Mouse (Mus musculus): Measurements from ENCODE around the gene Gba. TPM values are rescaled to one million over a fixed set of nuclear protein-coding genes. Genes with fewer than 3 reads are reported as not detected.

The Gba gene
- polyA plus RNA-seq, 1 experiment from 2014 or later: 47.9 TPM

DNA sequence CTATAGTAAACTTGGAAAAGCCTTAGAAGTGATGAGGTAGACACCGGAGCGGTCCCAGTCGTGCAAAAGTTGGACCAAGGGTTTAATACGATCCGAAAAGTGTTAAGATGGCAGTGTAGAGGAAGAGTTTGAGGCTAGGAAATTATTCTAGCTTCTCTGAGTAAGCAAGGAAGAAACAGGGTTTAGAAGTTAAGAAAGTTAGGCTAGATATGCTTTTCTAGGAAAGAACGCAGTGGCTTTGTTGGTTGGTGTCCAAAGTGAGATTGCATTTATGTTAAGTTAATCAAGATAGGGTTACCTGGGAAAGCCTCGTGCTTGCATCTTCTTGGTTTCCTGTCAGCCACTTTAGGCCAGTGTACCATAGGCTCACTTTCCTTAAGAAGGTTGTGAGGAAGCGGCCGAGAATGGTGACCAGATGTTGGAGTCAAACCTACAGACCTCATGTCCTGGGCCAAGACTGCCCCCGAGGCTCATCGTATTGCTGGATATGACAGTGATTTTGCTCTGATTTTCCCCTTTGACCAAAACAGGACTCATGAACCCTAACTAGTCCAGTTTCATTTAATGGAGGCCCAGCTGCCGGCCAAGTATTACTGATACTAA lies 37.4 kb upstream of the Gba start:
- H3K4me1 ChIP-seq: peaks cover 28% of the 10 kb centered on the region
- H3K36me3 ChIP-seq: peaks cover 34% of the 10 kb centered on the region
- 26% methylated on average over 12 of the region's 12 CpGs for WGBS
- peak overlapping the region; percentile 97 for H3K27ac ChIP-seq (replicated peaks)
- no peaks in the 10 kb centered on the region for H3K9me3 ChIP-seq (replicated peaks)
- peak overlapping the region; percentile 95 for H3K9ac ChIP-seq (replicated peaks)
- no peak for ATAC-seq (ENCODE audit: low FRiP score)
- no peaks in the 10 kb centered on the region for H3K27me3 ChIP-seq (replicated peaks)
- H3K4me3 ChIP-seq (replicated peaks): peak overlapping the region; percentile 94
- H3K4me2 ChIP-seq: peak overlapping the region; percentile 73

DNA sequence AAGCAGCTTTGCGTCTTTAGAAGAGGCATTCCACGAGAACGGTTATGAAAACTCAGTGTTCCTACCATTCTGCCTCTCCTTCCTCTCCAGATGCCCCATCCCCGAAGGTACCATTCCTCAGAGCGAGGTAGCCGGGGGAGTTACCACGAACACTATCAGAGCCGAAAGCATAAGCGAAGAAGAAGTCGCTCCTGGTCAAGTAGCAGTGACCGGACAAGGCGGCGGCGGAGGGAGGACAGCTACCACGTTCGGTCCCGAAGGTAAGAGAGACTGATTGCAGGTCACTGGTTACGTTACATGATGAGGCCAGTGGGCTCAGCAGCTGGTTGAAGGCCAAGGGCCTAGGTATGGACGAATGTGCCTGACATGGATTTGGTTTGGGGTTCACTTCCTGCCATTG lies 35.8 kb upstream of the Gba start:
- Histone ChIP-seq H3K27me3 (replicated peaks) (no peaks in the 10 kb centered on the region), H3K36me3 (peaks cover 48% of the 10 kb centered on the region), H3K4me1 (peaks cover 26% of the 10 kb centered on the region), H3K4me2 (no peak overlapping the region), H3K4me3 (replicated peaks) (no peak overlapping the region), H3K9me3 (replicated peaks) (no peaks in the 10 kb centered on the region), H3K27ac (replicated peaks) (no peak overlapping the region), H3K9ac (replicated peaks) (no peak overlapping the region)
- no peak for ATAC-seq (ENCODE audit: low FRiP score)
- WGBS: 94% methylated on average over 19 of the region's 19 CpGs

DNA sequence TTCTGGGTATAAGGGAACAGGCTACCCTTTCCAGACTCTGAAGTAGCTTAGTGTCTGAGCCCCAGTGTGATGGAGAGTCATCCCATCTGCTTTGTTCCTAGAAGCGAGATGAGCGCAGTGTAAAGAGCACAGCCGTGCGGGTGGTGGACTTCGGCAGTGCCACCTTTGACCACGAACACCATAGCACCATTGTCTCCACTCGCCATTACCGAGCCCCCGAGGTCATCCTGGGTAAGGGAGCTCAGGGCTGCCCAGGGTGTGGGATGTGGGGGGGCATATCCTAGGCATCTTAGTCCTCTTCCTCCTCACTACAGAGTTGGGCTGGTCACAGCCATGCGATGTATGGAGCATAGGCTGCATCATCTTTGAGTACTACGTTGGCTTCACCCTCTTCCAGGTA lies 27.9 kb upstream of the Gba start:
- no peaks in the 10 kb centered on the region for H3K27me3 ChIP-seq (replicated peaks)
- H3K36me3 ChIP-seq: peaks cover 76% of the 10 kb centered on the region
- 91% methylated on average over 11 of the region's 11 CpGs for WGBS
- no peak overlapping the region for H3K4me2 ChIP-seq
- H3K27ac ChIP-seq (replicated peaks): no peak overlapping the region
- peaks cover 20% of the 10 kb centered on the region for H3K4me1 ChIP-seq
- no peak overlapping the region for H3K9ac ChIP-seq (replicated peaks)
- H3K9me3 ChIP-seq (replicated peaks): no peaks in the 10 kb centered on the region
- H3K4me3 ChIP-seq (replicated peaks): no peak overlapping the region
- no peak for ATAC-seq (ENCODE audit: low FRiP score)

DNA sequence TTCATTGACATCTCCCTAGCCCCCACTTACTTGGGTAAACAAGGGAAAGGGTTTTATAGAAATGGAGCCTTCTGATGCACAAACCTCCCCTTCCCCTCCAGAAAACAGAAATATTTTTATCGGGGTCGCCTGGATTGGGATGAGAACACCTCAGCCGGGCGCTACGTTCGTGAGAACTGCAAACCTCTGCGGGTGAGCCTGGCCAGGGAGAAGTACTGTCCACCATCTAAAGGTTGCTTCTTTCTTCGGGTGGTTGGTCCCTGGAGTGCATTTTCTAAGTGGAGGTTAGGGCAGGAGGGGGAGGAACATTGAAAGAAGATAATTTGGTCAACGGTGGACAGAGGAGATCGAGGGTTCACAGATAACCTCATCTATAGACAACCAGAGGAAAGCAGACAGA lies 27.2 kb upstream of the Gba start:
- Histone ChIP-seq H3K9me3 (replicated peaks) (no peaks in the 10 kb centered on the region), H3K4me1 (peaks cover 20% of the 10 kb centered on the region), H3K9ac (replicated peaks) (no peak overlapping the region), H3K27me3 (replicated peaks) (no peaks in the 10 kb centered on the region), H3K36me3 (peaks cover 76% of the 10 kb centered on the region), H3K27ac (replicated peaks) (no peak overlapping the region), H3K4me3 (replicated peaks) (no peak overlapping the region), H3K4me2 (no peak overlapping the region)
- 93% methylated on average over 10 of the region's 10 CpGs for WGBS
- ATAC-seq (ENCODE audit: low FRiP score): no peak

DNA sequence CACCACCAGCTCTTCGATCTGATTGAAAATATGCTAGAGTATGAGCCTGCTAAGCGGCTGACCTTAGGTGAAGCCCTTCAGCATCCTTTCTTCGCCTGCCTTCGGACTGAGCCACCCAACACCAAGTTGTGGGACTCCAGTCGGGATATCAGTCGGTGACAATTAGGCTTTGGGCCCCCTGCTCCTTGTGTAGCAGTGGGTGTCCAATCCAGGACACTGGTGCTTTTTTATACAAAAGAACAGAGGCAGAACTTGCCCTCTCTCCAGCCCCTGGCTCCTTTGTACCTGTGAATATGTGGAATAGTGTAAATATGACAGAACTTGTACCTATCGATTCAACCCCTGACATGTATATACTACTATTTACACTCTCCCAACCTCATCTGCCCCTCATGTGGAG lies 26.3 kb upstream of the Gba start:
- no peaks in the 10 kb centered on the region for H3K27me3 ChIP-seq (replicated peaks)
- H3K4me3 ChIP-seq (replicated peaks): no peak overlapping the region
- H3K4me1 ChIP-seq: peaks cover 20% of the 10 kb centered on the region
- ATAC-seq (ENCODE audit: low FRiP score): no peak
- WGBS: 80% methylated on average over 7 of the region's 7 CpGs
- no peak overlapping the region for H3K9ac ChIP-seq (replicated peaks)
- peaks cover 77% of the 10 kb centered on the region for H3K36me3 ChIP-seq
- no peak overlapping the region for H3K4me2 ChIP-seq
- H3K27ac ChIP-seq (replicated peaks): no peak overlapping the region
- H3K9me3 ChIP-seq (replicated peaks): no peaks in the 10 kb centered on the region

DNA sequence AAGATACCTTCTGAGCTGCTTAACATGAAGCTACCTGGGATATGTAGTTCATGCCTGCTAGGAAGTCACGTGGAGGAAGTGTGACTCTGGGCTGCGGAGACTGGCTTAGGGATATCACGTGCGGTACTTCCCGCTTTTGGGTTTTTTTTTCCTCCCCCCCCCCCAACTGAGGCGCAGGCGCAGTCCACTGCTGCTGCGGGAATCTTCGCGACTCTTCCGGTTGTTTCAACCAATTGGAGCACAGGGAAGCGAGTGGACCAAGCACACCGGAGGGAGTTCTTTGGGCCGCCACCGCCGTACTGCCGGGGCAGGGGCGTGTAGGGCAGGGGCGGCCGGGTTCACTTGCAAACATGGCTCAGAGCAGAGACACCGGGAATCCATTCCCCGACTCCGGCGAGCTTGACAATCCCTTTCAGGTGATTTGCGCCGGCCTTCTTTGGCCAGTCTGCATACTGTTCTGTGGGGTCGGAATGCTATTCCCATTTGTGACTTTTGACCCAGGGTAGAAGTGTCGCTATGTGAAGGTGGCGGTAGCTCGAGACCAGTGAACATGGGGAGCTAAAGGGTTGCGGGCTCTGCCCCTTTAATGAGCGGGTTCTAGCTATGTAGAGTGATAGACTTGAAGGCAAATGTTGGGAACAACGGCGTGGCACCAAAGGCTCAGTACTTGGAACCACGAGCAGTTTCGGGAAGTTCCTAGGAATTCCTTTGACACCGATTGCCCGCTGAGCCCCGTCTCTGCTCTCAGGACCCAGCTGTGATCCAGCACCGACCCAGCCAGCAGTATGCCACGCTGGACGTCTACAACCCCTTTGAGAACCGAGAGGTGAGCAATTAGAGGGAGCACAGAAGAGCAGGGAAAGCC lies 25.3 kb upstream of the Gba start, which contains the start of gene Scamp3:
TSS of gene Scamp3 (plus strand) at position 232 of the 865 bp plus-strand sequence.
- Histone ChIP-seq H3K4me2 (peak within 1 kb of the TSS; percentile 90), H3K27ac (replicated peaks) (peak within 1 kb of the TSS; percentile 87), H3K4me1 (peaks cover 21% of the 10 kb centered on the region), H3K4me3 (replicated peaks) (peak within 1 kb of the TSS; percentile 76), H3K9ac (replicated peaks) (peak within 1 kb of the TSS; percentile 77), H3K27me3 (replicated peaks) (no peaks in the 10 kb centered on the region), H3K36me3 (peaks cover 76% of the 10 kb centered on the region), H3K9me3 (replicated peaks) (no peaks in the 10 kb centered on the region)
- peak; percentile 95 for ATAC-seq (ENCODE audit: low FRiP score)
- WGBS: under 1% methylated on average over 43 of the region's 43 CpGs

DNA sequence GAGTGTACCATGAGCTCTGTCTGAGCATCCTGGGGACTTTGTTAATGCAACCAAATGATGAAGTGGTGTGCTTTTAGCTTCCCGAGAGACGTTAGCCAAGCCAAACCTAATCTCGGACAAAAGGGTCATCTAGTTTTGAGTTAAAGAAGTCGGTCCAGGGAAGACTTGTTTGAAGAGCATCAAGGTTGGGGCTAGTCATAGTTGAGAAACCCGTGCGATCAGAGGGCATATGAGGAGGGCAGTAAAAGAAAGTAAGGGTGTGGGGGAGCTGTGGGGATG lies 24.7 kb upstream of the Gba start:
- Histone ChIP-seq H3K4me2 (peak overlapping the region; percentile 90), H3K4me1 (peaks cover 26% of the 10 kb centered on the region), H3K27me3 (replicated peaks) (no peaks in the 10 kb centered on the region), H3K9ac (replicated peaks) (peak overlapping the region; percentile 77), H3K9me3 (replicated peaks) (no peaks in the 10 kb centered on the region), H3K4me3 (replicated peaks) (peak overlapping the region; percentile 76), H3K27ac (replicated peaks) (peak overlapping the region; percentile 87), H3K36me3 (peaks cover 70% of the 10 kb centered on the region)
- WGBS: 7% methylated on average over 6 of the region's 6 CpGs
- no peak for ATAC-seq (ENCODE audit: low FRiP score)

DNA sequence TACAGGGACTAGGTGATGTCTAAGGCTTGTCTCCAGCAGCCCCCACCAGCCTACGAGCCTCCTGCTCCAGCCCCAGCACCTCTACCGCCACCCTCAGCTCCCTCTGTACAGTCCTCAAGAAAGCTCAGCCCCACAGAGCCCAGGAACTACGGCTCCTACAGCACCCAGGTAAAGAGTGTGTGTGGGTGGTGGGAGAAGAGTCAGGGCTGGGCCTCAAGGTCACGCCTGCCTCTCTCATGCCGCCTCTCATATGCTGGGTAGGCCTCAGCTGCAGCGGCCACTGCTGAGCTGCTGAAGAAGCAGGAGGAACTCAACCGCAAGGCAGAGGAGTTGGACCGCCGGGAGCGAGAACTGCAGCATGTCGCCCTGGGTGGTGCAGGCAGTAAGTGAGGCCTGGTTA lies 23.7 kb upstream of the Gba start:
- Histone ChIP-seq H3K4me3 (replicated peaks) (no peak overlapping the region), H3K27me3 (replicated peaks) (no peaks in the 10 kb centered on the region), H3K4me1 (peaks cover 33% of the 10 kb centered on the region), H3K27ac (replicated peaks) (no peak overlapping the region), H3K9ac (replicated peaks) (0 out of 2 replicates have a peak overlapping the region, but pooled peaks have one; percentile 77), H3K36me3 (peaks cover 60% of the 10 kb centered on the region), H3K9me3 (replicated peaks) (no peaks in the 10 kb centered on the region), H3K4me2 (0 out of 2 replicates have a peak overlapping the region, but pooled peaks have one; percentile 13)
- WGBS: 94% methylated on average over 11 of the region's 11 CpGs
- ATAC-seq (ENCODE audit: low FRiP score): no peak

DNA sequence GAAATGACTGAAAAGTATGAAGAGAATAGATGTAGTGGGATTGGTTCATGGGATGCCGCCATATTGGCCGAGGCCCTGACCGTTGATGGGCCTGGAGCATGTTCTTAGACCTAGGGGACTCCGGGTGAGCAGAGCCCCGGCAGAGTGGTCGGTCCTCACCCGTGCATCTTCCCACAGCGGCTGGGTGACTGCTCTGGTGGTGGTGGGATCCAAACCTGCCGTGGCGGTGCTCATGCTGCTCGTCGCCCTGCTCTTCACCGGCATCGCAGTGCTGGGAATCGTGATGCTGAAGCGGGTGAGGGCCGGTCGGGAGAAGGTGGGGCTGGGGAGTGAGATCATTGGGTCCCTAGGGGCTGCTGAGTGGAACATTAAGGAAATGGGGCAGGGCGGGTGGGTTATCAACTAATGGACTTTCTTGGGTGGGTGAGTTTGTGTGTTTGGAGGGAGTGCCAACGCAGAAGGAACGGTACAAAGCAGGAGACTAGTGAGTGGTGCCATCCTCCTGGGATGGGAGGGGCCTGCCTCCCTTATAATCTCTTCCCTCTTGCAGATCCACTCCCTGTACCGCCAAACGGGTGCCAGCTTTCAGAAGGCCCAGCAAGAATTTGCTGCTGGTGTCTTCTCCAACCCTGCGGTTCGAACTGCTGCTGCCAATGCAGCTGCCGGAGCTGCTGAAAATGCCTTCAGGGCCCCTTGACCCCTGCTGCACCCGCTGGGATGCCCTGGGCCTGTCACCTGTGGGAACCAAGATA lies 20.8 kb upstream of the Gba start:
- 95% methylated on average over 27 of the region's 27 CpGs for WGBS
- Histone ChIP-seq H3K27me3 (replicated peaks) (no peaks in the 10 kb centered on the region), H3K4me2 (no peak overlapping the region), H3K36me3 (peaks cover 35% of the 10 kb centered on the region), H3K9ac (replicated peaks) (no peak overlapping the region), H3K4me1 (peaks cover 49% of the 10 kb centered on the region), H3K4me3 (replicated peaks) (no peak overlapping the region), H3K27ac (replicated peaks) (peak overlapping the region; percentile 95; the same call in 1 of the 2 replicates), H3K9me3 (replicated peaks) (no peaks in the 10 kb centered on the region)
- no peak for ATAC-seq (ENCODE audit: low FRiP score)

DNA sequence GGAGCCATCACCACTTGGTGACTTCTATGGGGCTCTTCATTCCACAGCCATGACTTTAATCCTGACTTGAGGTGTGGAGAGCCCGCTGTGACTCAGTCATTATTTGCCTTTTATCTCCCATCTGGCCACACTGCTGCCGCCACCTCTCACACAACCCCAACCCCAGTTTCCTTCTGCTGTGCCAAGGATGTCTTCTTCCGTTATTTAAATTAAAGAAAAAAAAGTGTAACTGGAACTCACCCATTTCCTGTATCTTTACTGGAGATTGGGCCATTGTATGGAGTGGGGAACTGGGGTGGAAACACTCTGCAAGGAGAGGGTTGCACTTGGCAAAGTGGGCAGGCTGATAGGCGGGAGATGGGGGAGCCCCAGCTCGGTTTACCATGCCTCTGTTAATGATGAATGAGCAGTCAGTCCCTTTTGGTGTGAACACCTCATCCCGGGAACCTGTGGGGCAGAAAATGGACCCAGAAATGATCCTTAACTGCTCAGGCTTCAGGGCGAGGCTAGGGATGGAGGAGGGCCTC lies 20.1 kb upstream of the Gba start:
- Histone ChIP-seq H3K9me3 (replicated peaks) (no peaks in the 10 kb centered on the region), H3K4me2 (peak overlapping the region; percentile 97), H3K4me3 (replicated peaks) (peak overlapping the region; percentile 62), H3K27me3 (replicated peaks) (no peaks in the 10 kb centered on the region), H3K4me1 (peaks cover 48% of the 10 kb centered on the region), H3K9ac (replicated peaks) (no peak overlapping the region; the same call in 1 of the 2 replicates), H3K27ac (replicated peaks) (peak overlapping the region; percentile 95), H3K36me3 (peaks cover 41% of the 10 kb centered on the region)
- peak; percentile 6 for ATAC-seq (ENCODE audit: low FRiP score)
- 51% methylated on average over 7 of the region's 7 CpGs for WGBS

DNA sequence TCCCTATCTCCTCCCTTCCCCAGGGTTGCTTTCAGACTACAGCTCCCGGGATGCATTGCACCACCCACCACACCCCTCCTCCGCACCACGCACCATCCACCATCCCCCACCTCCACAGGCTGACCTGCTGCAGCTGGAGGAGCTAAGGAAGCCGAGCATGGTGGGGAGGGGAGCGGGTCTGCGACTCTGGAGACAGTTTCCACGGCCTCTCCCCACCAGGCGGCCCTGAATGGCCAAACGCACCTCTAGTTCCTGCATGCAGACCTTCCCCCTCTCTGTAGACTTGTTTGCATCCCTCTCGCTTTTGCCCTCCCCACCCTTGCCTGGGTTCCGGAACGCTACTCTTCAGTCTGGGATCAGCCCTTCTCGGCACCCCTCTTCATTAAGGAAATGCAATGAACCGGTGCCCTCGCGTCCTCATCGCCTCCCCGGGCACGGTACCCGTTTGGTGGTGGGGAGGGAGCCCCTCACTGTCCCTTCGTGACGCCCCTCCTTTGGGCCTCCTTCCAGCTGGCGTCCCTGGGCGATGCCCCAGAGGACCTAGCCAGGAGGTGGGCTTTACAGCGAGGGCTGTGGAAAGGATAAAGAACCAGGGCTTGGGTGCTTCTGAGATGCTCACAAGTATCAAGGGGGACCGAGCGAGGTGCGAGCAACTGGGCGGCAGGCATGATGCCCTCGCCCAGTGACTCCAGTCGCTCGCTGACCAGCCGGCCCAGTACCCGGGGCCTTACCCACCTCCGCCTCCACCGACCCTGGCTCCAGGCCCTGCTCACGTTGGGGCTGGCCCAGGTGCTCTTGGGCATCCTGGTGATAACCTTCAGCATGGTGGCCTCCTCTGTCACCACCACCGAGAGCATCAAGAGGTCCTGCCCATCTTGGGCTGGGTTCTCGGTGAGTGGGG lies 19.4 kb upstream of the Gba start, which contains the start of gene Fam189b:
TSS of gene Fam189b (plus strand) at position 86 of the 901 bp plus-strand sequence.
- H3K36me3 ChIP-seq: peaks cover 48% of the 10 kb centered on the region
- peak within 1 kb of the TSS; percentile 62 for H3K4me3 ChIP-seq (replicated peaks)
- peak within 1 kb of the TSS; percentile 95 for H3K27ac ChIP-seq (replicated peaks)
- H3K4me1 ChIP-seq: peaks cover 43% of the 10 kb centered on the region
- H3K27me3 ChIP-seq (replicated peaks): no peaks in the 10 kb centered on the region
- peak; percentile 94 for ATAC-seq (ENCODE audit: low FRiP score)
- peak within 1 kb of the TSS; percentile 94 for H3K9ac ChIP-seq (replicated peaks)
- 5% methylated on average over 39 of the region's 39 CpGs for WGBS
- no peaks in the 10 kb centered on the region for H3K9me3 ChIP-seq (replicated peaks)
- H3K4me2 ChIP-seq: peak within 1 kb of the TSS; percentile 97
